Mouse (Mus musculus) midbrain, postnatal 0 days (tissue): Measurements from ENCODE around the gene Dop1a. TPM values are rescaled to one million over a fixed set of nuclear protein-coding genes. Genes with fewer than 3 reads are reported as not detected.

ENCODE experiments used
- ATAC-seq: fragments of 200-750 bp; cut with Nextera tagmentation; 2 replicates; pipeline ENCODE4 v1.8.0; 2017; ENCODE audit warnings: moderate number of reproducible peaks, mild to moderate bottlenecking, moderate TSS enrichment, moderate library complexity; ENCODE audit not compliant: low FRiP score
- DNase-seq: peaks from one replicate; pipeline ENCODE4 v3.0.0-alpha.2; 2015; ENCODE audit warnings: low spot score
- H3K27ac ChIP-seq: fragments of 300-500 bp; sonication (generic); 2 replicates; pipeline ENCODE4 v1.5.1; 2014; ENCODE audit warnings: low read depth, mild to moderate bottlenecking, low read length, mixed read lengths
- H3K27me3 ChIP-seq: fragments of 300-500 bp; sonication (generic); 2 replicates; pipeline ENCODE4 v1.6.1; 2014; ENCODE audit warnings: low read length, control low read depth, mixed read lengths; ENCODE audit not compliant: insufficient read depth
- H3K36me3 ChIP-seq: fragments of 300-500 bp; sonication (generic); 2 replicates; pipeline ENCODE4 v1.6.1; 2014; ENCODE audit warnings: low read length, control low read depth, mixed read lengths; ENCODE audit not compliant: insufficient read depth
- H3K4me1 ChIP-seq: fragments of 300-500 bp; sonication (generic); 2 replicates; pipeline ENCODE4 v1.6.1; 2014; ENCODE audit warnings: mild to moderate bottlenecking, control low read depth, antibody characterized with exemption, low read length, mixed read lengths; ENCODE audit not compliant: insufficient read depth
- H3K4me2 ChIP-seq: fragments of 300-500 bp; sonication (generic); 2 replicates; pipeline ENCODE4 v1.6.1; 2014; ENCODE audit warnings: low read depth, mild to moderate bottlenecking, low read length, mixed read lengths; ENCODE audit not compliant: poor library complexity, severe bottlenecking
- H3K4me3 ChIP-seq: fragments of 300-500 bp; sonication (generic); 2 replicates; pipeline ENCODE4 v1.5.1; 2014; ENCODE audit warnings: low read depth, mild to moderate bottlenecking, low read length, moderate library complexity
- H3K9ac ChIP-seq: fragments of 300-500 bp; sonication (generic); replicated peaks from 2 replicates; pipeline ENCODE4 v1.6.1; 2014; ENCODE audit warnings: mild to moderate bottlenecking, low read length, moderate library complexity, mixed read lengths; ENCODE audit not compliant: poor library complexity, severe bottlenecking
- H3K9me3 ChIP-seq: fragments of 300-500 bp; sonication (generic); 2 replicates; pipeline ENCODE4 v1.6.1; 2016; ENCODE audit warnings: low read length, control low read depth
- CTCF ChIP-seq: IDR thresholded peaks from 2 replicates; pipeline ENCODE4 v1.5.1; 2016; ENCODE audit warnings: antibody characterized with exemption, mild to moderate bottlenecking
- WGBS: fragments of 180-500 bp; shearing (Covaris S2); extraction: QIAGEN DNeasy Blood & Tissue Kit; methylation state at CpG from one replicate; pipeline ENCODE4 v1.1.7; 2014; 5-methylcytosine and 5-hydroxymethylcytosine counted together
- polyA plus RNA-seq: library from polyadenylated mRNA; unstranded; fragments of >200 nt; fragmentation: Nextera tagmentation; extraction: Ambion mirVana; gene quantifications from 2 replicates; pipeline ENCODE4 v1.2.1, GENCODE M21; 2015
- total RNA-seq: library from RNA; depleted of rRNA; stranded (reverse); fragments of >200 nt; gene quantifications from 2 replicates; pipeline ENCODE4 v1.2.3, GENCODE M21; 2014

Gene Dop1a
- total and polyA plus RNA-seq, 2 experiments from 2014 or later: 25.8 to 57.0 TPM

GRCm38 (mm10) chr9:86478414-86479093 is 11.6 kb downstream of the Dop1a start:
- no peak for TF ChIP-seq CTCF
- WGBS: 81% methylated on average over 5 of the region's 5 CpGs
- Histone ChIP-seq H3K36me3 (no peaks in the 10 kb centered on the region), H3K4me2 (no peak overlapping the region), H3K9me3 (no peaks in the 10 kb centered on the region), H3K9ac (no peak overlapping the region), H3K27ac (no peak overlapping the region), H3K4me1 (no peaks in the 10 kb centered on the region), H3K27me3 (no peaks in the 10 kb centered on the region), H3K4me3 (no peak overlapping the region)
- no peak for ATAC-seq
- no peak for DNase-seq

GRCm38 (mm10) chr9:86482236-86482635 is 15.3 kb downstream of the Dop1a start:
- DNase-seq: no peak
- Histone ChIP-seq H3K4me1 (no peaks in the 10 kb centered on the region), H3K9me3 (no peaks in the 10 kb centered on the region), H3K9ac (no peak overlapping the region), H3K4me2 (no peak overlapping the region), H3K27me3 (no peaks in the 10 kb centered on the region), H3K36me3 (0 out of 2 replicates have a peak, but pooled peaks cover 2% of the 10 kb centered on the region), H3K4me3 (no peak overlapping the region), H3K27ac (no peak overlapping the region)
- no peak for TF ChIP-seq CTCF
- no peak for ATAC-seq
- 86% methylated on average over 1 of the region's 1 CpGs for WGBS

- WGBS: 93% methylated on average over 2 of the region's 2 CpGs
- H3K9ac ChIP-seq: no peak overlapping the region
- H3K4me1 ChIP-seq: no peaks in the 10 kb centered on the region
- peaks cover 12% of the 10 kb centered on the region; the same call in 1 of the 2 replicates for H3K36me3 ChIP-seq
- no peaks in the 10 kb centered on the region for H3K9me3 ChIP-seq
- TF ChIP-seq CTCF: no peak
- ATAC-seq: no peak
- no peaks in the 10 kb centered on the region for H3K27me3 ChIP-seq
- H3K27ac ChIP-seq: no peak overlapping the region
- no peak overlapping the region for H3K4me3 ChIP-seq
- H3K4me2 ChIP-seq: no peak overlapping the region
- DNase-seq: no peak
Measured at GRCm38 (mm10) chr9:86491740-86492139, 24.8 kb downstream of the Dop1a start.

- Histone ChIP-seq H3K9me3 (no peaks in the 10 kb centered on the region), H3K9ac (no peak overlapping the region), H3K4me1 (no peaks in the 10 kb centered on the region), H3K4me3 (no peak overlapping the region), H3K4me2 (no peak overlapping the region), H3K36me3 (peaks cover 21% of the 10 kb centered on the region; the same call in 1 of the 2 replicates), H3K27me3 (no peaks in the 10 kb centered on the region), H3K27ac (no peak overlapping the region)
- ATAC-seq: no peak
- no peak for DNase-seq
- no peak for TF ChIP-seq CTCF
- WGBS: 93% methylated on average over 4 of the region's 4 CpGs
Measured at GRCm38 (mm10) chr9:86496261-86496660, 29.3 kb downstream of the Dop1a start.

GRCm38 (mm10) chr9:86499083-86499482 is 32.1 kb downstream of the Dop1a start:
- Histone ChIP-seq H3K9me3 (no peaks in the 10 kb centered on the region), H3K36me3 (peaks cover 26% of the 10 kb centered on the region; the same call in 1 of the 2 replicates), H3K9ac (no peak overlapping the region), H3K27me3 (no peaks in the 10 kb centered on the region), H3K4me3 (no peak overlapping the region), H3K4me1 (no peaks in the 10 kb centered on the region), H3K4me2 (no peak overlapping the region), H3K27ac (no peak overlapping the region)
- WGBS: 92% methylated on average over 3 of the region's 3 CpGs
- DNase-seq: no peak
- no peak for ATAC-seq
- no peak for TF ChIP-seq CTCF

GRCm38 (mm10) chr9:86507437-86507836 is 40.5 kb downstream of the Dop1a start:
- H3K9me3 ChIP-seq: no peaks in the 10 kb centered on the region
- H3K4me2 ChIP-seq: no peak overlapping the region
- no peak for DNase-seq
- H3K27me3 ChIP-seq: no peaks in the 10 kb centered on the region
- H3K9ac ChIP-seq: no peak overlapping the region
- no peak overlapping the region for H3K27ac ChIP-seq
- 86% methylated on average over 4 of the region's 4 CpGs for WGBS
- TF ChIP-seq CTCF: no peak
- no peak overlapping the region for H3K4me3 ChIP-seq
- ATAC-seq: no peak
- no peaks in the 10 kb centered on the region for H3K4me1 ChIP-seq
- peaks cover 22% of the 10 kb centered on the region for H3K36me3 ChIP-seq
